Mouse (Mus musculus) sigmoid colon, adult 10 weeks (tissue): ENCODE data around the gene Gm2004. TPM values are rescaled to one million over a fixed set of nuclear protein-coding genes. Genes with fewer than 3 reads are reported as not detected.

Experiments
- polyA plus RNA-seq: library from polyadenylated mRNA; stranded (reverse); fragments of 350-450 nt; fragmentation: Illumina TruSeq; extraction: RNeasy Lipid Tissue Mini Kit (QIAGEN cat#74804); gene quantifications from one replicate; pipeline ENCODE4 v1.2.3, GENCODE M21; 2014; ENCODE audit warnings: low read depth, low replicate concordance

The Gm2004 gene
- polyA plus RNA-seq: not detected

DNA sequence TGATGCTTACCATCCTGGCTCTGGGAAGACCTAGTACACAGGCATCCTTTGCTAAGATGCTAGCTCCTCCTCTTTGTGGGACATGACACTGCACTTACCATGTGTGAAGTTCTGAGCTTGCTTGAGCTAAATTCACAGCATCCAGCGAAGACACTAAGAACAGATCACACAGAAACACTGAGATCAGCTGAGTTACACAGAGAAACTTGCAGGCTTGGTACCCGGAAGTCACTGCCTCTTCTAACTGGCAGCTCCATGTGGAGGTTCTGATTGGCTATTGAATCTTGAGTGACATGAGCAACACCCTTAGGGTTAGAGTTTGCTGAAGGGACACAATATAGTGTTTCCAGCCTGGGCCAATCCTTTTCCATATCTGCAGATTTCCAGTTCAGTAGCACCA lies at the start of gene Gm2004:
Gene Gm2004 (minus strand): TSS at position 101 of the 400 bp plus-strand sequence.

Other genes with a start within 250 kb of the Gm2004 start
- 83.4 TPM for gene Zfp966, start 218.7 kb downstream of the Gm2004 start, polyA plus RNA-seq
- gene Gm2026, start 184.5 kb downstream of the Gm2004 start, polyA plus RNA-seq: 37.3 TPM
- 33.2 TPM for gene 2210418O10Rik, start 76.7 kb upstream of the Gm2004 start, polyA plus RNA-seq
- not detected for gene Gm11009, start 169.7 kb upstream of the Gm2004 start, polyA plus RNA-seq